Mouse (Mus musculus): ENCODE data around the gene Snx29.

- TF ChIP-seq CTCF (IDR thresholded peaks at IDR 0.05; ENCODE audit: borderline replicate concordance, insufficient read depth, low read depth, low read length): no peak
- TF ChIP-seq POLR2A (IDR thresholded peaks at IDR 0.05; ENCODE audit: borderline replicate concordance, insufficient read depth, low read length): no peak
Measured at GRCm38 (mm10) chr16:11747867-11748266, 425.2 kb downstream of the Snx29 start.
